Mouse (Mus musculus) myocyte (in vitro differentiated cells): ENCODE measurements around the gene Cpne1.

Experiments used
- CEBPB ChIP-seq: IDR thresholded peaks from 2 replicates; pipeline ENCODE4 v1.6.1; 2011; ENCODE audit warnings: mild to moderate bottlenecking, moderate library complexity; ENCODE audit not compliant: poor library complexity, insufficient read depth, severe bottlenecking
- E2F4 ChIP-seq: IDR thresholded peaks from one replicate; pipeline ENCODE4 v1.6.1; 2011; ENCODE audit warnings: mild to moderate bottlenecking, control low read depth, moderate library complexity; ENCODE audit not compliant: insufficient read depth
- MAX ChIP-seq: IDR thresholded peaks from one replicate; pipeline ENCODE4 v1.6.1; 2011; ENCODE audit warnings: low read depth, mild to moderate bottlenecking, control low read depth
- MYOD1 ChIP-seq, 3 experiments: IDR thresholded peaks; one replicate each; pipeline ENCODE4 v1.6.1; 2011; ENCODE audit warnings: control low read depth in 2 of 3, low read depth in 2 of 3, mild to moderate bottlenecking in 2 of 3, moderate library complexity in 1 of 3; ENCODE audit not compliant: insufficient read length in 2 of 3, control insufficient read depth in 1 of 3
- MYOG ChIP-seq, 3 experiments: IDR thresholded peaks; one replicate each; pipeline ENCODE4 v1.6.1; 2011; ENCODE audit warnings: control low read depth in 2 of 3, low read depth in 2 of 3, mild to moderate bottlenecking in 2 of 3; ENCODE audit not compliant: insufficient read length in 2 of 3, control insufficient read depth in 1 of 3, insufficient read depth in 1 of 3
- POLR2A ChIP-seq: IDR thresholded peaks from one replicate; pipeline ENCODE4 v1.6.1; 2011; ENCODE audit warnings: low read depth, mild to moderate bottlenecking, control low read depth, moderate library complexity; ENCODE audit not compliant: insufficient read length
- POLR2AphosphoS2 ChIP-seq: IDR thresholded peaks from one replicate; pipeline ENCODE4 v1.6.1; 2011; ENCODE audit warnings: low read depth, control low read depth; ENCODE audit not compliant: insufficient read length
- TCF12 ChIP-seq: IDR thresholded peaks from one replicate; pipeline ENCODE4 v1.6.1; 2011; ENCODE audit warnings: mild to moderate bottlenecking, control low read depth; ENCODE audit not compliant: poor library complexity, insufficient read depth, severe bottlenecking
- TCF3 ChIP-seq: IDR thresholded peaks from one replicate; pipeline ENCODE4 v1.6.1; 2011; ENCODE audit warnings: low read depth, control low read depth; ENCODE audit not compliant: insufficient read length
- USF1 ChIP-seq: IDR thresholded peaks from one replicate; pipeline ENCODE4 v1.6.1; 2011; ENCODE audit warnings: low read depth, mild to moderate bottlenecking, control low read depth, moderate library complexity

GRCm38 (mm10) chr2:156119566-156119965, 7.8 kb upstream of the Cpne1 start:
- TF ChIP-seq MAX (no peak), CEBPB (no peak), TCF12 (no peak), POLR2A (no peak), POLR2AphosphoS2 (no peak), USF1 (no peak), TCF3 (no peak), E2F4 (no peak), MYOD1 (IDR thresholded peaks at IDR 0.05; ENCODE audit: control insufficient read depth in 1 of 3, insufficient read length in 2 of 3, low read depth in 2 of 3) (no peak), MYOG (IDR thresholded peaks at IDR 0.05; ENCODE audit: control insufficient read depth in 1 of 3, insufficient read depth in 1 of 3, insufficient read length in 2 of 3, low read depth in 2 of 3) (no peak)
